Mouse (Mus musculus): ENCODE data around the gene Prl7d1. TPM values are rescaled to one million over a fixed set of nuclear protein-coding genes. Genes with fewer than 3 reads are reported as not detected.
"Not testable (repeated sequence)": the region's sequence is repeated elsewhere in the genome, so short reads cannot be mapped to it uniquely, and the experiment has no call there.

The Prl7d1 gene
- not detected in 2 replicates for polyA plus RNA-seq (2015; fragmentation: Nextera tagmentation; extraction: Ambion mirVana)

DNA sequence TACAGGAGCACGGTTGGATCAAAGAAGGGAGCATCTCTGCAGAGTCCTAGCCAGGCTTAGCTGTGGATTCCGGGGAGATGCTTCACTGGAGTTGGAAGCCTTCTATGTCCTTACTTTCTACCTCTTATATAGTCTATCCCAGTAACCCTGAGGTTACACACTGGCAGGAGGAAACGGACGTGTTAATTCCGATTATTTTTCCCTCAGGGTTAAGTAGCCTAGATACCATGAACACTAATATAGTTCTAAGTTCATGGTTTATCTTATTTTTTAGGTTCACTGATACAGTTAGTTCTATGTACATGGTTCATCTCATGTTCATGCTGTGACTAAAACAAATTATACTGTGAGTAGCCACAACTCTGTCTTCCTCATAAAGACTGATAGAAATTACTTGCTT, at the start of gene Prl7d1:
Gene Prl7d1, minus strand, starts transcription at position 101 of the 400 bp plus-strand sequence.
- Histone ChIP-seq H3K4me2 (replicated peaks) (no peak within 1 kb of the TSS), H3K4me1 (no peaks in the 10 kb centered on the region), H3K27me3 (no peaks in the 10 kb centered on the region), H3K4me3 (no peak within 1 kb of the TSS), H3K27ac (replicated peaks) (no peak within 1 kb of the TSS), H3K36me3 (no peaks in the 10 kb centered on the region), H3K9me3 (no peaks in the 10 kb centered on the region), H3K9ac (replicated peaks) (no peak within 1 kb of the TSS)
- WGBS: 92% methylated on average over 5 of the region's 5 CpGs
- ATAC-seq (replicated peaks): no peak

DNA sequence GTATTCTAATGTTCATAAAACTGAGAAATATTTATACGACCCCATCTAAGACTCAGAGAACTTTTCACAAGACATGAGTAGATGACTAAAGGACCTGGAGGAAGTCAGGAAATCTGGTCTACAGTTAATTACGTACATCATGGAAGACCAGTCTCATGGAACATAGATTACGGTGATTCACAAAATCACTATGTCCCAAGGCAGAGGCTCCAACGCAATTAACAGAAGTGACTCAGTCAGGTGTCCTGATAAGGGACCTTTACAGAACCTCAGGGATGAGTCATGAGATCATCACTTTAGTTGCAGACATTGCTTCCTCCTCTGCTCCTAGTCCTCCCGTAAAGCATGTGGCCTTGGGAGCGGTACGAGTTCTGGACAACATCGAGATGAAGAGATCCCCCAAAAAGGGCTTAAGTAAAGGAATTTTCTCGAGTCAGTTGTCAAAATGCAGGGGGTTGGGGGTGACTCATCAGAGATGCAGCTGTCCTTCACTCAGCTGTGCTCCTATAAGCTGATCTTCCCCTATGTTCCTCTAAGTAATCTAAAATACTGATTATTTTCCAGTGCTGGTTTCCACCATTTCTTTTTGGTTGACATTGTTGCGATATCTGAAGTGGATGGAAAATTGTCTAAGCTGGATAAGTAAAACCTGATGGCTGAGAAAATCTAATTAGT, 18.1 kb upstream of the Prl7d1 start:
- H3K4me1 ChIP-seq: no peaks in the 10 kb centered on the region
- H3K27ac ChIP-seq (replicated peaks): no peak overlapping the region
- no peaks in the 10 kb centered on the region for H3K9me3 ChIP-seq
- ATAC-seq (replicated peaks): no peak
- H3K4me2 ChIP-seq (replicated peaks): no peak overlapping the region
- 91% methylated on average over 10 of the region's 10 CpGs for WGBS
- no peaks in the 10 kb centered on the region for H3K36me3 ChIP-seq
- no peak overlapping the region for H3K4me3 ChIP-seq
- H3K9ac ChIP-seq (replicated peaks): no peak overlapping the region
- no peaks in the 10 kb centered on the region for H3K27me3 ChIP-seq

DNA sequence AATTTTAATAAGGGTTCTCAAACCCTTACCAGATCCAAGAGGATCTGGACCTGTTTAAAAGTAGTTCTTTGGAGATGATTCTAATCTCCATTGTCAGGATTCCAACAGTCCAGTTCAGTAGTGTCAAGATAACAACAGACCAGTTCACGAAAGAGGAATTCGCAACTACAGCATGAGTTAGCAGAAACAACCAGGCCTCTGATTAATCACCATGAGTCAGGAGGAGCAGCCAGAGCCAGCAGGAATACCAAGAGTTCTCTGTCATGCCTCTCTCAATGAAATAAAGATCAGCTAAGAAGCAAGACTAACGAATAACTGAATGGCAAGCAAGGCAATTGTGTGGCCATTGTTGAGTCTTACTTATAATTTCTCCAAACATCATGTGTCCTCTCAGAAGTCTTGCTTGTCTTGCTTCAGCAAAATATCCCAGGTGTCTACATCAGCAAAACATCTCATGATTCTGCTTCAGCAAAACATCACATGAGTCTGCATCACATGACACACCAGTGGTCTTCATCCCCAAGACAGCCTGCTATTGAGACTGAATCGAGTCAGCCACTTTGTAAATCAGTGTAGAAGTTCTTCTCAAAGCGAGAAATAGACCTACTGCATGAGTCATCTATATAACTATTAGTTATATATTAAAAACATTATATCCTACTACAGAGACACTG, 13.9 kb upstream of the Prl7d1 start:
- H3K9ac ChIP-seq (replicated peaks); H3K27me3 ChIP-seq; H3K4me3 ChIP-seq; ATAC-seq (replicated peaks); H3K27ac ChIP-seq (replicated peaks); H3K36me3 ChIP-seq; H3K4me2 ChIP-seq (replicated peaks); H3K9me3 ChIP-seq; H3K4me1 ChIP-seq: not testable (repeated sequence)
- WGBS: 84% methylated on average over 5 of the region's 5 CpGs

DNA sequence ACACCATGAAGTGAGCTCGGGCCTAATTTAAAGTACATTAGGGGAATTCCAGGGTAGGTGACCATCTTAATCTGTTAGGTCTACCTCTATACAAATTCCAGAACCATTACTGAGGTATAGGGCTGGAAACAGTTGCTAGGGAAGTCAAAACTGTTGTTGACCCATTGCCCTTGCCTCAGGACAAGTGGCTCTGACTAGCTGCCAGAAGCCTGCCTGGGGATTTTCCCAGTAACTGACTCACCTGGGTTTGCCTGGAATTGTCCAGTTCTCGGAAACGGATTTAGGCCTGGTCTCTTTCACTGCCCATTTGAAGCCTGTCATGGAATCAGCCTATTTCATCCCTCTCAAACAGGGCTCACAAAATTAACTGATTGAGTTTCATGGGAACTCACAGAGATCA, 8.5 kb upstream of the Prl7d1 start:
- H3K36me3 ChIP-seq: not testable (repeated sequence)

GRCm38 (mm10) chr13:27706521-27706920, 10.0 kb downstream of the Prl7d1 start:
- Histone ChIP-seq H3K27ac (replicated peaks) (no peak overlapping the region), H3K4me1 (no peaks in the 10 kb centered on the region), H3K36me3 (no peaks in the 10 kb centered on the region), H3K27me3 (no peaks in the 10 kb centered on the region), H3K4me3 (no peak overlapping the region), H3K9me3 (no peaks in the 10 kb centered on the region), H3K4me2 (replicated peaks) (no peak overlapping the region), H3K9ac (replicated peaks) (no peak overlapping the region)
- no peak for ATAC-seq (replicated peaks)
- WGBS: 73% methylated on average over 2 of the region's 2 CpGs

More for the DNA sequence above, 8.5 kb upstream of the Prl7d1 start:
- H3K27me3 ChIP-seq; H3K4me2 ChIP-seq (replicated peaks); ATAC-seq (replicated peaks); H3K4me1 ChIP-seq; H3K9ac ChIP-seq (replicated peaks); H3K27ac ChIP-seq (replicated peaks); H3K9me3 ChIP-seq; H3K4me3 ChIP-seq: not testable (repeated sequence)
- WGBS: 95% methylated on average over 3 of the region's 3 CpGs

DNA sequence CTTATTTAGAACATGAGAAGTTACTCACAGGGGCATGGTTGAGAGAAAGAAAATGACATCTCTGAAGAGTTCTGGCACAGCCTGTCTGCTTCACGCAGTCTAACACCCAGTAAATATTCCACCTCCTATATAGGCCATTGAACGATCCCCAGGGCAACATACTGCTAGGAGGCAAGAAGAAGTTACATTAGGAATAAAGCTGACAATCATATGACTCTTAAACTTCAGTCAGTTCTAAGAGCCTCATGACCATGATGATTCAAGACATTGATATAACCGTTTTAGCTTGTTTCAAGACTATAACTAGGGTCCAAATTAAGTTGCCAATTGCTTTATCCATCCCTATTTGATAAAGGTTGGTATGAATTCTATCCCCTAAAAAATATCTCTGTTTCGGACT, 48.6 kb downstream of the Prl7d1 start, which contains the start of gene Prl7a2:
Gene Prl7a2, minus strand, starts transcription at position 101 of the 400 bp plus-strand sequence.
- no peaks in the 10 kb centered on the region for H3K27me3 ChIP-seq
- ATAC-seq (replicated peaks): no peak

DNA sequence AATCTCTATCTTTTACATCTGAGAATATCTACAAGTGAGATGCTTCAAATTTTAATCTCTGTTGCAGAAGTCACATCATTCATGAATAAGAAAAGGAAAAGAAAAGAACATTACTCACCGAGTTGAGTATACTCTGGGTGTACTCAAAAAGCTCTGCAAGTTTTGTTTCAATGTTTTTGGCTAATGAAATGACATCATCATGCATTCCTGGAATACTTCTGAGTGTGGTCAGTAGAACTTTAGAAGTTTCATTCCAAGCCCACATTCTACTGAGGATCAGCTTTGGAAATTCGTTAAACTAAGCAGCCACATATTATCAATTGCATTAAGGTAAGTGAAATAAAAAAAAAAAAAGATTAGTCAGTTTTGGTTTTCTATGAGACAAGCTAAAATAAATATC, 55.8 kb downstream of the Prl7d1 start:
- H3K4me3 ChIP-seq: no peak overlapping the region
- H3K9ac ChIP-seq (replicated peaks): no peak overlapping the region
- H3K4me2 ChIP-seq (replicated peaks): no peak overlapping the region
- 84% methylated on average over 2 of the region's 2 CpGs for WGBS
- no peak overlapping the region for H3K27ac ChIP-seq (replicated peaks)
- no peak for ATAC-seq (replicated peaks)
- H3K9me3 ChIP-seq: no peaks in the 10 kb centered on the region
- H3K36me3 ChIP-seq: no peaks in the 10 kb centered on the region
- H3K27me3 ChIP-seq: no peaks in the 10 kb centered on the region
- no peaks in the 10 kb centered on the region for H3K4me1 ChIP-seq

More for the DNA sequence above, 48.6 kb downstream of the Prl7d1 start, which contains the start of gene Prl7a2:
- Histone ChIP-seq H3K4me1 (no peaks in the 10 kb centered on the region), H3K27ac (replicated peaks) (no peak within 1 kb of the TSS), H3K4me3 (no peak within 1 kb of the TSS), H3K36me3 (no peaks in the 10 kb centered on the region), H3K4me2 (replicated peaks) (no peak within 1 kb of the TSS), H3K9me3 (no peaks in the 10 kb centered on the region), H3K9ac (replicated peaks) (no peak within 1 kb of the TSS)
- WGBS: 93% methylated on average over 4 of the region's 4 CpGs

Other genes starting within 250 kb of the Prl7d1 start
- gene Prl8a8, start 203.5 kb downstream of the Prl7d1 start, polyA plus RNA-seq (2015; fragmentation: Nextera tagmentation; extraction: Ambion mirVana): not detected in 2 replicates
- not detected in 2 replicates for gene Prl8a9, start 152.1 kb downstream of the Prl7d1 start, polyA plus RNA-seq (2015; fragmentation: Nextera tagmentation; extraction: Ambion mirVana)
- not detected in 2 replicates for gene Prl8a1, start 134.6 kb downstream of the Prl7d1 start, polyA plus RNA-seq (2015; fragmentation: Nextera tagmentation; extraction: Ambion mirVana)
- gene Prl7b1, start 106.2 kb downstream of the Prl7d1 start, polyA plus RNA-seq (2015; fragmentation: Nextera tagmentation; extraction: Ambion mirVana): not detected in 2 replicates
- gene Prl7a1, start 74.2 kb downstream of the Prl7d1 start, polyA plus RNA-seq (2015; fragmentation: Nextera tagmentation; extraction: Ambion mirVana): not detected in 2 replicates
- not detected in 2 replicates for gene Prl7a2, start 48.7 kb downstream of the Prl7d1 start, polyA plus RNA-seq (2015; fragmentation: Nextera tagmentation; extraction: Ambion mirVana)
- not detected in 2 replicates for gene Prl7c1, start 64.1 kb upstream of the Prl7d1 start, polyA plus RNA-seq (2015; fragmentation: Nextera tagmentation; extraction: Ambion mirVana)
- gene Prl2a1, start 84.9 kb upstream of the Prl7d1 start, polyA plus RNA-seq (2015; fragmentation: Nextera tagmentation; extraction: Ambion mirVana): not detected in 2 replicates
- gene Prl2c1, start 132.6 kb upstream of the Prl7d1 start, polyA plus RNA-seq (2015; fragmentation: Nextera tagmentation; extraction: Ambion mirVana): not detected in 2 replicates

Data from forebrain, embryonic 15.5 days (tissue).